Mouse (Mus musculus) kidney, adult 18-20 months (tissue): Measurements from ENCODE around the gene Kcnj16.

Experiments used
- DNase-seq: peaks from one replicate; pipeline ENCODE4 v3.0.0; 2021

Kcnj16 gene

GRCm38 (mm10) chr11:110967762-110968135 is at the start of gene Kcnj16:
Gene Kcnj16 (plus strand): TSS chr11:110968033.
- DNase-seq, result peak; percentile 63

GRCm38 (mm10) chr11:110918808-110919465 is 48.9 kb upstream of the Kcnj16 start:
- DNase-seq, result no peak

GRCm38 (mm10) chr11:110935699-110936098 is 32.1 kb upstream of the Kcnj16 start:
- no peak for DNase-seq

- no peak for DNase-seq
Observed at GRCm38 (mm10) chr11:110942280-110942679, 25.6 kb upstream of the Kcnj16 start.

GRCm38 (mm10) chr11:110942695-110943135 is 25.1 kb upstream of the Kcnj16 start:
- DNase-seq, result no peak

- DNase-seq, result no peak
Observed at GRCm38 (mm10) chr11:110956665-110957064, 11.2 kb upstream of the Kcnj16 start.

GRCm38 (mm10) chr11:110961592-110962021 is 6.2 kb upstream of the Kcnj16 start:
- DNase-seq, result peak; percentile 43

GRCm38 (mm10) chr11:110967019-110967761 is 643 bp upstream of the Kcnj16 start:
- DNase-seq, result peak; percentile 51

GRCm38 (mm10) chr11:110968901-110969300 is 1.1 kb downstream of the Kcnj16 start:
- DNase-seq, result no peak

GRCm38 (mm10) chr11:110985508-110985907 is 17.7 kb downstream of the Kcnj16 start:
- no peak for DNase-seq

GRCm38 (mm10) chr11:110985949-110986348 is 18.1 kb downstream of the Kcnj16 start:
- DNase-seq, result peak; percentile 70

- DNase-seq, result no peak
Observed at GRCm38 (mm10) chr11:110993616-110994015, 25.8 kb downstream of the Kcnj16 start.

- no peak for DNase-seq
Observed at GRCm38 (mm10) chr11:110997211-110997610, 29.4 kb downstream of the Kcnj16 start.

GRCm38 (mm10) chr11:111005103-111005502 is 37.3 kb downstream of the Kcnj16 start:
- DNase-seq, result no peak

- DNase-seq, result no peak
Observed at GRCm38 (mm10) chr11:111009471-111009870, 41.6 kb downstream of the Kcnj16 start.

- DNase-seq, result no peak
Observed at GRCm38 (mm10) chr11:111016206-111016605, 48.4 kb downstream of the Kcnj16 start.

GRCm38 (mm10) chr11:111020211-111020610 is 52.4 kb downstream of the Kcnj16 start:
- DNase-seq, result no peak

GRCm38 (mm10) chr11:111022681-111023281 is 54.9 kb downstream of the Kcnj16 start:
- no peak for DNase-seq

- DNase-seq, result no peak
Observed at GRCm38 (mm10) chr11:111042175-111042574, 74.3 kb downstream of the Kcnj16 start.

- no peak for DNase-seq
Observed at GRCm38 (mm10) chr11:111043298-111043697, 75.5 kb downstream of the Kcnj16 start.

- no peak for DNase-seq
Observed at GRCm38 (mm10) chr11:111054252-111054651, 86.4 kb downstream of the Kcnj16 start.

- no peak for DNase-seq
Observed at GRCm38 (mm10) chr11:111054854-111055822, 87.3 kb downstream of the Kcnj16 start.

- no peak for DNase-seq
Observed at GRCm38 (mm10) chr11:111056030-111056429, 88.2 kb downstream of the Kcnj16 start.
